Mouse (Mus musculus): Measurements from ENCODE around the gene Supt5.
"Not testable (repeated sequence)": the region's sequence is repeated elsewhere in the genome, so short reads cannot be mapped to it uniquely, and the experiment has no call there.

Gene Supt5

GRCm38 (mm10) chr7:28338108-28338998, at the start of gene Supt5:
Supt5 (minus strand) TSS chr7:28338746.
- DNase-seq: peak; percentile 98

- DNase-seq: not testable (repeated sequence)
These were observed 48.8 kb upstream of the Supt5 start for GRCm38 (mm10) chr7:28387384-28387783.

GRCm38 (mm10) chr7:28386877-28387276, 48.3 kb upstream of the Supt5 start:
- DNase-seq: not testable (repeated sequence)

- DNase-seq: peak; percentile 93
These were observed 47.9 kb upstream of the Supt5 start for GRCm38 (mm10) chr7:28386462-28386861.

- DNase-seq: peak; percentile 75
These were observed 47.5 kb upstream of the Supt5 start for GRCm38 (mm10) chr7:28386007-28386406.

GRCm38 (mm10) chr7:28385196-28385595, 46.6 kb upstream of the Supt5 start:
- DNase-seq: no peak

GRCm38 (mm10) chr7:28384162-28384561, 45.6 kb upstream of the Supt5 start:
- no peak for DNase-seq

- DNase-seq: no peak
These were observed 45.1 kb upstream of the Supt5 start for GRCm38 (mm10) chr7:28383606-28384005.

GRCm38 (mm10) chr7:28382981-28383396, 44.4 kb upstream of the Supt5 start:
- DNase-seq: peak; percentile 46

GRCm38 (mm10) chr7:28382347-28382951, 43.9 kb upstream of the Supt5 start:
- no peak for DNase-seq

GRCm38 (mm10) chr7:28381938-28382337, 43.4 kb upstream of the Supt5 start:
- DNase-seq: peak; percentile 97

- peak; percentile 92 for DNase-seq
These were observed 42.7 kb upstream of the Supt5 start for GRCm38 (mm10) chr7:28381017-28381790.

- no peak for DNase-seq
These were observed 41.9 kb upstream of the Supt5 start, which contains the start of gene Zfp36 for GRCm38 (mm10) chr7:28380237-28381016. Zfp36 (minus strand) TSS chr7:28380253.

GRCm38 (mm10) chr7:28378769-28379651, 40.5 kb upstream of the Supt5 start:
- peak; percentile 97 for DNase-seq

GRCm38 (mm10) chr7:28378066-28378690, 39.6 kb upstream of the Supt5 start:
- DNase-seq: peak; percentile 81

GRCm38 (mm10) chr7:28377190-28378065, 38.9 kb upstream of the Supt5 start:
- DNase-seq: peak; percentile 54

GRCm38 (mm10) chr7:28376011-28376771, 37.6 kb upstream of the Supt5 start:
- peak; percentile 90 for DNase-seq

- peak; percentile 98 for DNase-seq
These were observed 36.8 kb upstream of the Supt5 start for GRCm38 (mm10) chr7:28375176-28375921.
